Mouse (Mus musculus): ENCODE results near the gene Mad2l1.

Gene Mad2l1

DNA sequence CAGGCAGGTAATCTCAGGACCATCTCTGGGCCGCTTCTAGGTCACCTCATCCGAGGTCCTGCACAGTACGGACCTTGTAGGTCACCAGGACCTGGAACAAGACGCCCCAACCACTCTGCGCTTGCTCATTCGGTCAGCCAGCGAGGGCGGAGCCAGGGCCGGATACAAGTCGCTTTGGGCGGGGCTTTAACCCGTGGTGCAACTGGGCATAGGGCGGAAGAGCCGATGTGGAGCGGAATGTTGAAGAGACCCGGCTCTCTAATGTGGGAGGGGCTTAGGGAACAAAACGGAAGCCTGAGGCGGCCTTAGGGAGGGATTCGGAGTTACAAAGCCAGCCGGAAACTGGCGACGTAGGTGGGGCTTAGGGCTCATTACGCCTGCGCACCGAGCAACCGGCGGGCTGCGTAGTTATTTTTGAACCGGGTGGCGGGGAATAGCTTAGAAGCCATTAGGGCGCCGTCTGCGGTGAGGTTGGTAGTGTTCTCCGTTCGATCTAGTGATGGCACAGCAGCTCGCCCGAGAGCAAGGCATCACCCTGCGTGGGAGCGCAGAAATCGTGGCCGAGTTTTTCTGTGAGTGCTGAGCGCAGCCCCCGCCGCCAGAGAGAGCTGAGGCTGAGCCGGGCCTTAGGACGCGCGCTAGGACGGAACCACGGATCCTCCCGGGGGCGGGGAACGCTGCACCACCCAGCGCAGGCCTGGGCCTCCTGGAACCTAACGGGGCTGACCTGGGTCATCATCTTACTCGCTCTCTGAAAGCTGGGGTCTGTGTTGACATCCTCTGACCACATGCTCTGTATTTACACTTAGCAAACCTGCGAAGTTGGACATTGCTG lies at the start of gene Mad2l1:
Mad2l1 (plus strand) TSS at position 363 of the 835 bp plus-strand sequence.
- DNase-seq (ENCODE audit: low read depth in 1 of 2, low spot score in 2 of 2) = peak; percentile 94 to 95

DNA sequence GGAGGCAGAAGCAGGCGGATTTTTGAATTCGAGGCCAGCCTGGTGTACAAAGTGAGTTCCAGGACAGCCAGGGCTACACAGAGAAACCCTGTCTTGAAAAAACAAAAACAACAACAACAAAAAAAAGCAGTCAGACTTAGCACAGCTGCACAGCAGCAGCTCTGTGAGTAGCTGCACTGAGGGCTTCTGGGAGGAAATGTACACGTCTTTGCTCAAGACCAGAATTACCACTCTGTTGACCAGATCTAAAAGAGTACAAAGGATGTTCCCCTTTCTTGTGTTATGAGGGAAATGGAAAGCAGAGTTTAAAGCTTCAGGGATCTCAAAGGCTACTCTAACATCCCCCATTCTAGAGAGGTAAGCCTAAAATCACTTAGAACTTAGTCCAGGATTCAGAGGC lies 41.5 kb upstream of the Mad2l1 start:
- no peak for DNase-seq (ENCODE audit: low read depth in 1 of 2, low spot score in 2 of 2)

GRCm38 (mm10) chr6:66516368-66516767 lies 18.8 kb upstream of the Mad2l1 start:
- no peak for DNase-seq (ENCODE audit: low read depth in 1 of 2, low spot score in 2 of 2)

DNA sequence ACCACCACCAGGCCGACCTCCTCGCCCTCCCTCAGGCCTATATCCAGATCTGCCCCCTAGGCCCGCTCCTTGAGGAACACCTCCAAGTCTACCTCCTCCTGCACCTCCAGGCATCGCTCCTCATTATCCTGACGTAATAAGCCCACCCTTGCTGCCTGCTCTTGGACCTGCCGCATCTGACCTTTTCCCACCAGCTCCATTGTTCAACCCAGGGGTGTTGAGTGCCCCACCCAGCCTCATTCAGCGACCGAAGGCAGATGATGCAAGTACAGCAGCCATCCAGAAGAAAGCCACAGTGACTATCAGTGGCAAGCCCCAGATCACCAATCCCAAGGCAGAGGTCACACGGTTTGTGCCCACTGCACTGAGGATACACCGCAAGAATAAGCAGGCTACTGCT lies 6.8 kb upstream of the Mad2l1 start:
- no peak for DNase-seq (ENCODE audit: low read depth in 1 of 2, low spot score in 2 of 2)

DNA sequence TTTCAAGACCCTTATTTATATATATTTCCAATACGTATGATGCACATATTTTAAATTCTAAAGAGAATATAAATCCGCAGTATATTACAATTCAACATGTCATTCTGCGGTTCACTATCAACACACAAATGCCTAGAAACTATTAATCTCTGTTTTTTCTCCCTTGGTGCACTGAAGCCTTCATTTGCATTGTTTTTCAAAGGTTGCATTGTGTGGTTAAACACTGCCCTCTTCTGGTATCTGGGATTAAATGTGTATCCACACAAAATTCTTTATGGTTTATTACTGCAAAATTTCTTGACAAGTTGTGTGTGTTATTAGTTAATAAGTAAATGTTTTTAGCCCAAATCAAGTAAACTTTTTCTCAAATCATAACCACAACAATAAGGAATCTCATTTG lies 1.9 kb upstream of the Mad2l1 start:
- no peak for DNase-seq (ENCODE audit: low read depth in 1 of 2, low spot score in 2 of 2)

DNA sequence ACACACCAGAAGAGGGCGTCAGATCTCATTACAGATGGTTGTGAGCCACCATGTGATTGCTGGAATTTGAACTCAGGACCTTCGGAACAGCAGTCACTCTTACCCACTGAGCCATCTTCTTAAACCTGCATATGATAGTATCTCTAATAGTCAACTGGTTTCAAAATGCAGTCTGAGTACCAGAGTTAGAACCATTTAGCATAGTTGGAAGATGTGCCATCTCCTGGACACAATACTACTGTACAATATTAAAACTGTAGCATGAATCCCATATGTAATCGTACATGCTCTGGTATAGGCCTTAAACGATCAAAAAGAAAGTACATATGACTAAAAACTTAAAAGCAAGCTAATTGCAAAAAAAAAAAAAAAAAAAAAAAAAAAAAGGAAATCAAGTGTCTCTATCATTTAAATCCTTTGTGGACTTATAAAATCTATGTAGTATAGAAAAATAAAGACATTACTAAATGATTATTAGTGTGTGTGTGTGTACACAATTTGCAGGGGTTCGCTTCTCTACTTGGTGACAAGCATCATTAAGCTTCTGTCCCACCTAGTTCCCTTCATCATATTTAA lies 736 bp upstream of the Mad2l1 start:
- DNase-seq (ENCODE audit: low read depth in 1 of 2, low spot score in 2 of 2) = no peak

DNA sequence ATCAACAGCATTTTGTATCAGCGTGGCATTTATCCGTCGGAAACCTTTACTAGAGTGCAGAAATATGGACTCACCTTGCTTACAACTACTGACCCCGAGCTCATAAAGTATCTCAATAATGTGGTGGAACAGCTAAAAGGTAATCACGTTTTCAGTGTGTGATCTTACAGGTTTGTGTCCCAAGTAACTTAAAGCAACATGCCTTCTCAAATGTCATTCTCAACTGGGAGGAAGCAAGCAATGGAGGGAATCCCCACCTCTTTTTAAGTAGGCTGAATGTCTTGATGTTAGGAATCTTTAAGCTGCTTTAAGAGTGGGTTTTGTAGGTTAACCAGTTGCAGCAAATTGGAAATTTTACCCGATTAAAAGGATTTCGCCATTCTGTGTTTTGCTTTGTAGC lies 776 bp downstream of the Mad2l1 start:
- no peak for DNase-seq (ENCODE audit: low read depth in 1 of 2, low spot score in 2 of 2)

DNA sequence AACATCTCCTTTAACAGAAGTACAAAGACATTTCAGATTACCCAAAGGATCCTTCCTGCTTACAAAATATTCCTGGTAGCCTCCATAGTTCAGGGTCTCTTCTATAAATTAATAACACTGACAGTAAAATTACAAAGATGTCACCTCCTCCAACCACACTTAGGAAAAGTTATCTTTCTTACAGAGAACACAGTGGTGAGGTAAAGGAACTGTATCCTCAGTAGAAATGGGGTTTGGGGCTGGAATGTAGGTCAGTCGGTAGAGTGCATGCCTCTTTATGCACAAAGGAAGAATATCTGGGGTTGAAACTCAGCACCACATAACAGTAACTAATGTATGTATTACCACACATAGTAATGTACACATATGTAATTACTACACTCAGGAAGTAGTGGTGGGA lies 24.8 kb downstream of the Mad2l1 start, which contains the start of gene Vmn1r32:
Vmn1r32 (minus strand) TSS at position 101 of the 400 bp plus-strand sequence.
- no peak for DNase-seq (ENCODE audit: low read depth in 1 of 2, low spot score in 2 of 2)

DNA sequence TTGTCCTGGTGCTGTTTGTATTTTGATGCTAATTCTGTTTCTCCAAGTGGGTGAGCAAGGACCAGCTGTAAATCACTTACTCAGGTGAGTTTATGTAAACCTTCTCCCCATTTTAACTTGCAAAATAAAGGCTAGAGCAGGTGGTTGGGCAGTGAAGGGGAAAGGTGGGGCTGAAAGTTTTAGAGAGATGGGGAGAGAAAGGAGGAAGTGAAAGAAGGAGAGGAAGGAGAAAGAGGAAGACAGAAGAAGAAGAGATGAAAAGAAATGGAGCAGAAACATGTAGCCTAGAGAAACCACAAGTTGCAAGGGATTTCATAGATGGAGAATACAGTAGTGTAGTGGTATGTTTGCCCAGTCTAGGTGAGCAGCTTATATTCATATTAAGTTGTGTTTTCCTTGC lies 60.6 kb downstream of the Mad2l1 start:
- no peak for DNase-seq (ENCODE audit: low read depth in 1 of 2, low spot score in 2 of 2)

Measured in monocyte, adult 2 months (primary cell).